Mouse (Mus musculus) neutrophil, adult 65 days (primary cell): ENCODE results near the gene Gm20890. TPM values are rescaled to one million over a fixed set of nuclear protein-coding genes. Genes with fewer than 3 reads are reported as not detected.

Source experiments
- total RNA-seq: library from RNA; stranded (reverse); gene quantifications from 2 replicates; pipeline ENCODE4 v1.2.4, GENCODE M21; 2023

Gene Gm20890
- not detected in 2 replicates for total RNA-seq

GRCm38 (mm10) chrY:26776699-26777098, at the start of gene Gm20890:
Gene Gm20890, minus strand, starts transcription at chrY:26776799.

